Comparison of ENCODE assay signal across 11 mouse cellular contexts in genomic region chr13:84398476-84399344, GRCm38 (mm10).
DNase-seq lines count a peak whose midpoint lies in the region; ATAC-seq lines count a peak whose summit lies in the region.
"Had no signal": no experiment of that assay in that cellular context is flagged by ENCODE, and none has a peak within 500 bp of the region (broad histone marks: within the 10 kb centered on the region; RNA-seq: fewer than 3 reads in every experiment).

No protein-coding gene starts in this region.

- H3K4me2 ChIP-seq in forebrain, embryonic 15.5 days (replicated peaks): no peak overlapping the region
- H3K4me2 ChIP-seq in midbrain, embryonic 13.5 days (replicated peaks): no peak overlapping the region

- H3K27ac ChIP-seq in forebrain, embryonic 15.5 days (replicated peaks): no peak overlapping the region
- H3K27ac ChIP-seq in midbrain, embryonic 13.5 days: peak overlapping the region; percentile 60
- H3K27ac ChIP-seq: embryonic facial prominence, embryonic 10.5 days; kidney, postnatal 0 days had no signal

- H3K4me1 ChIP-seq in forebrain, embryonic 15.5 days: peaks cover 5% of the 10 kb centered on the region; the same call in 1 of the 2 replicates
- H3K4me1 ChIP-seq in midbrain, embryonic 13.5 days (replicated peaks): peaks cover 22% of the 10 kb centered on the region

- H3K9ac ChIP-seq in forebrain, embryonic 15.5 days (replicated peaks): no peak overlapping the region
- H3K9ac ChIP-seq in midbrain, embryonic 13.5 days (replicated peaks): no peak overlapping the region

- peak; percentile 64 for ATAC-seq in forebrain, embryonic 15.5 days (replicated peaks)
- ATAC-seq in midbrain, embryonic 13.5 days: peak; percentile 87
- ATAC-seq: Patski had no signal

- no peaks in the 10 kb centered on the region for H3K27me3 ChIP-seq in forebrain, embryonic 15.5 days
- no peaks in the 10 kb centered on the region for H3K27me3 ChIP-seq in midbrain, embryonic 13.5 days
- H3K27me3 ChIP-seq: Patski had no signal

- DNase-seq in layer of hippocampus, adult 9-11 months: peak; percentile 3
- DNase-seq in layer of hippocampus, postnatal 10 days (ENCODE audit: low spot score in 2 of 2): no peak
- DNase-seq in thymus, postnatal 36 days: peak; percentile 17 to 37
- DNase-seq in retina, postnatal 1 day: no peak
- no peak for DNase-seq in urinary bladder, postnatal 4 days (ENCODE audit: low spot score in 2 of 2)
- DNase-seq in adrenal gland, postnatal 4 days (ENCODE audit: low spot score in 2 of 2): no peak

- 65% methylated on average over 7 of the region's 7 CpGs for WGBS in forebrain, embryonic 15.5 days
- 48% methylated on average over 7 of the region's 7 CpGs for WGBS in midbrain, embryonic 13.5 days

- H3K36me3 ChIP-seq in forebrain, embryonic 15.5 days: no peaks in the 10 kb centered on the region
- no peaks in the 10 kb centered on the region for H3K36me3 ChIP-seq in midbrain, embryonic 13.5 days
- H3K36me3 ChIP-seq: embryonic facial prominence, embryonic 10.5 days had no signal

- H3K4me3 ChIP-seq in forebrain, embryonic 15.5 days: no peak overlapping the region
- no peak overlapping the region for H3K4me3 ChIP-seq in midbrain, embryonic 13.5 days (replicated peaks)
- H3K4me3 ChIP-seq: embryonic facial prominence, embryonic 10.5 days had no signal

- H3K9me3 ChIP-seq in forebrain, embryonic 15.5 days: no peaks in the 10 kb centered on the region
- no peaks in the 10 kb centered on the region for H3K9me3 ChIP-seq in midbrain, embryonic 13.5 days
- H3K9me3 ChIP-seq: embryonic facial prominence, embryonic 10.5 days had no signal

Comparison
In these comparisons a context has a peak if more than half of its experiments do, and no peak if none do; other contexts are left out.
1. DNase-seq: peak in layer of hippocampus, adult 9-11 months (single experiment) and thymus, postnatal 36 days (2 of 2); none in layer of hippocampus, postnatal 10 days (0 of 2), retina, postnatal 1 day (single experiment), urinary bladder, postnatal 4 days (0 of 2) and adrenal gland, postnatal 4 days (0 of 2).